Mouse (Mus musculus) left cerebral cortex, postnatal 4 days (tissue): ENCODE measurements around the gene Fbxw5. TPM values are rescaled to one million over a fixed set of nuclear protein-coding genes. Genes with fewer than 3 reads are reported as not detected.
A peak's percentile ranks its signal among the peaks of the same experiment; 100 is the strongest.

Experiments used
- DNase-seq: peaks from one replicate; pipeline ENCODE4 v3.0.0-alpha.2; 2022
- intact Hi-C: fragments of 180-260 bp; cut with DNase I; formaldehyde crosslinking; loops from one replicate; pipeline ENCODE4 v1.15.1; 2025
- total RNA-seq, 2 experiments: library from RNA; stranded (reverse); gene quantifications; 2 replicates each; pipeline ENCODE4 v1.2.3; 2021

The Fbxw5 gene
- 100 to 1,000 TPM; 117 TPM for total RNA-seq

GRCm38 (mm10) chr2:25500576-25501405 is at the start of gene Fbxw5:
TSS of gene Fbxw5 (plus strand) at chr2:25500750.
- DNase-seq, result peak; percentile 89
- intact Hi-C loops, result no loop called here

GRCm38 (mm10) chr2:25450853-25451647 is 49.5 kb upstream of the Fbxw5 start:
- intact Hi-C loops, result no loop called here
- no peak for DNase-seq

- intact Hi-C loops, result no loop called here
- DNase-seq, result no peak
Measured at GRCm38 (mm10) chr2:25452951-25453350, 47.6 kb upstream of the Fbxw5 start.

GRCm38 (mm10) chr2:25456205-25456953 is 44.2 kb upstream of the Fbxw5 start, which contains the start of gene Clic3:
TSS of gene Clic3 (plus strand) at chr2:25456838.
- no peak for DNase-seq
- intact Hi-C loops, result no loop called here

GRCm38 (mm10) chr2:25457022-25457896 is 43.3 kb upstream of the Fbxw5 start:
- no peak for DNase-seq

GRCm38 (mm10) chr2:25458911-25459310 is 41.6 kb upstream of the Fbxw5 start:
- intact Hi-C loops, result no loop called here
- peak; percentile 51 for DNase-seq

More at GRCm38 (mm10) chr2:25457022-25457896, 43.3 kb upstream of the Fbxw5 start:
- intact Hi-C loops, result no loop called here

- intact Hi-C loops, result no loop called here
- peak; percentile 56 for DNase-seq
Measured at GRCm38 (mm10) chr2:25460135-25460534, 40.4 kb upstream of the Fbxw5 start.

- peak; percentile 92 for DNase-seq
- intact Hi-C loops, result no loop called here
Measured at GRCm38 (mm10) chr2:25460551-25461309, 39.8 kb upstream of the Fbxw5 start, which contains the start of gene Paxx. TSS of gene Paxx (minus strand) at chr2:25461094.

- intact Hi-C loops, result no loop called here
- no peak for DNase-seq
Measured at GRCm38 (mm10) chr2:25461407-25461806, 39.1 kb upstream of the Fbxw5 start.

- intact Hi-C loops, result no loop called here
- DNase-seq, result no peak
Measured at GRCm38 (mm10) chr2:25463630-25464029, 36.9 kb upstream of the Fbxw5 start.

- intact Hi-C loops, result no loop called here
- no peak for DNase-seq
Measured at GRCm38 (mm10) chr2:25465256-25465655, 35.3 kb upstream of the Fbxw5 start.

GRCm38 (mm10) chr2:25465816-25466635 is 34.5 kb upstream of the Fbxw5 start:
- intact Hi-C loops, result no loop called here
- DNase-seq, result no peak

GRCm38 (mm10) chr2:25467606-25468303 is 32.8 kb upstream of the Fbxw5 start:
- no peak for DNase-seq
- intact Hi-C loops, result no loop called here

- intact Hi-C loops, result no loop called here
- DNase-seq, result peak; percentile 89
Measured at GRCm38 (mm10) chr2:25468962-25469915, 31.3 kb upstream of the Fbxw5 start.

GRCm38 (mm10) chr2:25469969-25470368 is 30.6 kb upstream of the Fbxw5 start, which contains the start of gene Ptgds:
TSS of gene Ptgds (minus strand) at chr2:25470046.
- DNase-seq, result no peak
- intact Hi-C loops, result no loop called here

GRCm38 (mm10) chr2:25472550-25472949 is 28.0 kb upstream of the Fbxw5 start:
- intact Hi-C loops, result no loop called here
- no peak for DNase-seq
